Mouse (Mus musculus) heart, embryonic 11.5 days (tissue): ENCODE results near the gene Ryk. TPM values are rescaled to one million over a fixed set of nuclear protein-coding genes. Genes with fewer than 3 reads are reported as not detected.

ENCODE experiments used
- ATAC-seq: fragments of 200-750 bp; cut with Nextera tagmentation; replicated peaks from 2 replicates; pipeline ENCODE4 v1.8.0; 2017; ENCODE audit warnings: moderate library complexity; ENCODE audit not compliant: insufficient number of reproducible peaks, low FRiP score, low TSS enrichment
- H3K27ac ChIP-seq: fragments of 300-500 bp; sonication (generic); 2 replicates; pipeline ENCODE4 v1.5.1; 2014; ENCODE audit warnings: mild to moderate bottlenecking, low read depth, low read length
- H3K27me3 ChIP-seq: fragments of 300-500 bp; sonication (generic); 2 replicates; pipeline ENCODE4 v1.6.1; 2014; ENCODE audit warnings: mild to moderate bottlenecking, low read length, mixed read lengths; ENCODE audit not compliant: control insufficient read depth, insufficient read depth
- H3K36me3 ChIP-seq: fragments of 300-500 bp; sonication (generic); 2 replicates; pipeline ENCODE4 v1.6.1; 2014; ENCODE audit warnings: mild to moderate bottlenecking, low read length, moderate library complexity, mixed read lengths; ENCODE audit not compliant: control insufficient read depth, insufficient read depth
- H3K4me1 ChIP-seq: fragments of 300-500 bp; sonication (generic); 2 replicates; pipeline ENCODE4 v1.6.1; 2014; ENCODE audit warnings: low read length; ENCODE audit not compliant: control insufficient read depth, insufficient read depth
- H3K4me2 ChIP-seq: fragments of 300-500 bp; sonication (generic); 2 replicates; pipeline ENCODE4 v1.6.1; 2014; ENCODE audit warnings: mild to moderate bottlenecking, moderate library complexity
- H3K4me3 ChIP-seq: fragments of 300-500 bp; sonication (generic); 2 replicates; pipeline ENCODE4 v1.5.1; 2014; ENCODE audit warnings: low read depth, low read length
- H3K9ac ChIP-seq: fragments of 300-500 bp; sonication (generic); 2 replicates; pipeline ENCODE4 v1.6.1; 2014; ENCODE audit warnings: mild to moderate bottlenecking, low read depth, low read length, moderate library complexity
- H3K9me3 ChIP-seq: fragments of 300-500 bp; sonication (generic); replicated peaks from 2 replicates; pipeline ENCODE4 v1.6.1; 2016; ENCODE audit warnings: low read length; ENCODE audit not compliant: control insufficient read depth
- WGBS: fragments of 180-500 bp; shearing (Covaris S2); extraction: QIAGEN DNeasy Blood & Tissue Kit; methylation state at CpG from one replicate; pipeline ENCODE4 v1.1.7; 2014; ENCODE audit not compliant: insufficient replicate concordance; 5-methylcytosine and 5-hydroxymethylcytosine counted together
- polyA plus RNA-seq: library from polyadenylated mRNA; unstranded; fragments of >200 nt; fragmentation: Nextera tagmentation; extraction: Ambion mirVana; gene quantifications from 2 replicates; pipeline ENCODE4 v1.2.1, GENCODE M21; 2014

Gene Ryk
- polyA plus RNA-seq, 1 experiment from 2014 or later = 20.4 TPM

DNA sequence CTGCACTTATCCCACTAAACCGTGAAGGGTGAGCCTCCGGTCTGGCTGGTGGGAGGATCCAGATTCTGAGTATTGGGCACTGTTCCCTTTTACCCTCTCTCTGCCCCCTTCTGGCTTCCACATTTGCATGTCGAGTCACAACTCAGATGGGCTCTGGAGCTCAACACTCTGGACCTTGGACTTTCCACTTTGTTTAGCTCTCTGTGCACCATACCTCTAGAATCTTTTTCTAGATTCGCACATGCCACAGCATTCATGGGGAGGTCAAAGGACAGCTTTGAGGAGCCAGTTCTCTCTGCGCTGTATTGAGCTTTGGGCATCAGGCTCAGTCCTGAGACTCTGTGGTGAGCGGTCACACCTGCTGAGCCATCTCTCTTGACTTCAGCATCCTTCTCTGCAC lies 11.1 kb downstream of the Ryk start:
- Histone ChIP-seq H3K27ac (no peak overlapping the region), H3K4me2 (no peak overlapping the region), H3K27me3 (no peaks in the 10 kb centered on the region), H3K4me1 (peaks cover 64% of the 10 kb centered on the region), H3K4me3 (no peak overlapping the region), H3K9ac (no peak overlapping the region), H3K9me3 (no peaks in the 10 kb centered on the region), H3K36me3 (no peaks in the 10 kb centered on the region)
- no peak for ATAC-seq
- 82% methylated on average over 6 of the region's 6 CpGs for WGBS

DNA sequence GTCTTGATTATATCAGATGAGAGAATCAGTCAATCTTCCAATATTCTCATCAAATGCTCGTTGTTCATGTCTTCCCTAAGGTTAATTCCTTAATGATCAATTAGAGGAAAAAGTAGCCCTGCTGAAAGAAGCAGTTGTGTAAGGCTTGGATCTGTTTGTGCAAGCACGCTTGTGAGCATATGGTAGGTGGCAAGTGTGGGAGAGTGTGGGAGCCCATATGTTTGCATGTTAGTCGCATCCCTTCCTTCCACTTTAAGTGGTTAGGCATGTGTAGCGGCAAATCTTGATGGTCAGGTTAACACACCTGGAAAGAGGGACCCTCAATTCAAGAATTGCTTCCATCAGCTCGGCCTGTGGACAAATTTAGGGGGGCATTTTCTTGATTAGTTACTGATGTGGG lies 11.6 kb downstream of the Ryk start:
- Histone ChIP-seq H3K4me1 (peaks cover 59% of the 10 kb centered on the region), H3K36me3 (no peaks in the 10 kb centered on the region), H3K27me3 (no peaks in the 10 kb centered on the region), H3K9me3 (no peaks in the 10 kb centered on the region), H3K27ac (no peak overlapping the region), H3K4me2 (no peak overlapping the region), H3K4me3 (no peak overlapping the region), H3K9ac (no peak overlapping the region)
- WGBS = 84% methylated on average over 5 of the region's 5 CpGs
- no peak for ATAC-seq

DNA sequence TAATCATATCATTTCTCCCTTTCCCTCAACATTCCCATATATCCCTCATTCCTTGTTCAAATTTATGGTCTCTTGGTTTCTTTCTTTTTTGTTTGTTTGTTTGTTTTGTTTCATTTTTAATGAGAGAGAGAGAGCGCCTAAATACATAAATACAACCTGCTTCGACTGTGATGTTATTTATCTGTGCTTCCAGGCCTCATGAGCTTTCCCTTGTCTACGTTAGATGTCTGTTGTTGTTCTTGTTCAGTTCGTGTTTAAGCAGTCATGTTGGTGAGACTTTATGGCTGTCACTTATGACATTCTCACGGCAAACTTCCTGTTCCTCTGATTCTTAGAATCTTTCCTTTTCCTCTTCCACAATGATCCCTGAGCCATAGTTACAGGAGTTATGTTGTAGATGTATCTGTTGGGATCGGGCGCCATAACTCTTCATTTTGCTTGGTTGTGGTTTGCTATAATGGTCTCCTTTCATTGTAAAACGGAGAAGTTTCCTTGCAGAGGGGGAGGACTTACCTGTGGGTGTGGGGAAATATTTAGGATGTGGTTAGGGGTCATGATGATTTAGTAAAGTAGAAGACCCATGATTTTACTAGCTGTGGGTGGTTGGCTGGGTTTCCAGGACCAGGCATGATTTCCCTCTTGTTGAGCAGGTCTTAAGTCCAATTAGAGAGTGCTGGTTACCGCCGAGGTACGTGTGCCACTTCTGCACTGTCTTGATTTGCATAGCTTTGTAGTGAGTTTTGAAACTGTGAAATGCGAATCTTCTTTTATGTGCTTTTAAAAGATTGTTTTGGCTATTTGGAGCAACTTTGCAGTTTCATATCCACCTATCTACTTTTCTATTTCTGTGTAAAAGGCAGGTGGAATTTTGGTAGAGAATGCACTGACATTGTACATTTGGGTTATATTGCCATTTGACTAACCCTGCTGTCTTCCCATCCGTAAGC lies 17.6 kb downstream of the Ryk start:
- no peak overlapping the region for H3K4me3 ChIP-seq
- WGBS = 88% methylated on average over 13 of the region's 13 CpGs
- no peak overlapping the region for H3K27ac ChIP-seq

DNA sequence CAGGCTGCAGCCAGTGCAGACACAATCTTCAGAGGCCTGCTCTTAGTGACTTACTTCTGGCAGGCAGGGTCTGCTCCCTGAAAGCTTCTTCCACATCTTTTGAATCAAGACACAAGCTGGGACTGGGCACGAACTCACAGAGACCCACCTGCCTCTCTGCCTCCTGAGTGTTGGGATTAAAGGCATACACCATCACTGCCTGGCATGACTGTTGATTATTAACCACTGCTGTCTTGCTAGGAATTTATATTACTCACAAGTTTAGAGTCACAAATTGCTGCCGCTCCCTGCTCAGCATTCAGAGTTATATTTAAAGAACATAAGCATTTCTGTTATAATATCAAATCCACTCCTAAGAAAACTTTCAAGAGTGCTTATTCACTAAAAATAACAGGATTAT lies 23.1 kb downstream of the Ryk start:
- Histone ChIP-seq H3K4me3 (no peak overlapping the region), H3K4me1 (peaks cover 18% of the 10 kb centered on the region), H3K36me3 (no peaks in the 10 kb centered on the region), H3K9me3 (no peaks in the 10 kb centered on the region; the same call in 1 of the 2 replicates), H3K9ac (no peak overlapping the region), H3K4me2 (no peak overlapping the region), H3K27ac (no peak overlapping the region), H3K27me3 (no peaks in the 10 kb centered on the region)
- 97% methylated on average over 2 of the region's 2 CpGs for WGBS
- ATAC-seq = no peak

More for the DNA sequence above, 17.6 kb downstream of the Ryk start:
- Histone ChIP-seq H3K9me3 (no peaks in the 10 kb centered on the region), H3K4me1 (peaks cover 17% of the 10 kb centered on the region), H3K27me3 (no peaks in the 10 kb centered on the region), H3K36me3 (no peaks in the 10 kb centered on the region), H3K4me2 (no peak overlapping the region), H3K9ac (no peak overlapping the region)
- ATAC-seq = no peak

DNA sequence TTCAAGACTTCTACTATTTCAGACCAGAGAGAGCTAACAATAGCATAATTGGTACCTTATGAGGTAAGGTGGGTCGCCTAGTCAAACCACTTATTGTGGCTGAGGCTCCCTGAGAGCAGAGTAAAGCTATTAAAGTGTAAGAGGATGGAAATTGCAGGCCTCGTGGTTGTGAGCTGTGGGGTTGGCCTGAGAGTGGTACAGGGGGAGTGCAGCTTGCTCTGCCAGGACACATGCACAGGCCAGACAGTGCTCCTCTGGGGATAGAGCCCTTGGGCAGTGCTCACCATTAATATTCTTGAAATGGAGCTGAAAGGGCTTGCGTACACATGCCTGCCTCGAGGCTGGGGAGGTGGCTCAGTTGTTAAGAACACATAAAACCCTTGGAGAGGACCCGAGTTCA lies 23.6 kb downstream of the Ryk start:
- no peak for ATAC-seq
- no peaks in the 10 kb centered on the region; the same call in 1 of the 2 replicates for H3K9me3 ChIP-seq
- H3K36me3 ChIP-seq = no peaks in the 10 kb centered on the region
- no peak overlapping the region for H3K9ac ChIP-seq
- H3K4me3 ChIP-seq = no peak overlapping the region
- H3K27me3 ChIP-seq = no peaks in the 10 kb centered on the region
- no peak overlapping the region for H3K27ac ChIP-seq
- 94% methylated on average over 5 of the region's 5 CpGs for WGBS
- no peak overlapping the region for H3K4me2 ChIP-seq
- H3K4me1 ChIP-seq = peaks cover 19% of the 10 kb centered on the region

DNA sequence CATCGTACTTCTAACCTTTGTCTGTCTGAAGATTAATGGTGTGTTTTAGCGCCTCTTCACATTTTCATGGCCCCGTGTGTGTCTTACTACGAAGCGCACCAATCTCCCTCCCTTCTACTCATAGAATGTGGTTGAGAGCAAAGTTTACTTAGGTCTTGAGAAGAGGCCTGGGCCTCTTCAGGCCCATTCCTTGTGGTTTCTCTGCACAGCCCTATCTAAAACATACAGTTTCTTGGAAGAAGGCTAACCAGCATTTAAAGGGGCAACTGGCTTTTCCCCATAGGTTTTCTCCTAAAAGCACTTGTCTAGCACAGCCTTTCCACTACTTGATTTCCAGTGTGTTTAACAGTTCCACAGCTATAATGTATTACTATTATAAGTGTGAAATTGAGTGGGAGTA lies 24.7 kb downstream of the Ryk start:
- H3K4me1 ChIP-seq = peaks cover 29% of the 10 kb centered on the region

DNA sequence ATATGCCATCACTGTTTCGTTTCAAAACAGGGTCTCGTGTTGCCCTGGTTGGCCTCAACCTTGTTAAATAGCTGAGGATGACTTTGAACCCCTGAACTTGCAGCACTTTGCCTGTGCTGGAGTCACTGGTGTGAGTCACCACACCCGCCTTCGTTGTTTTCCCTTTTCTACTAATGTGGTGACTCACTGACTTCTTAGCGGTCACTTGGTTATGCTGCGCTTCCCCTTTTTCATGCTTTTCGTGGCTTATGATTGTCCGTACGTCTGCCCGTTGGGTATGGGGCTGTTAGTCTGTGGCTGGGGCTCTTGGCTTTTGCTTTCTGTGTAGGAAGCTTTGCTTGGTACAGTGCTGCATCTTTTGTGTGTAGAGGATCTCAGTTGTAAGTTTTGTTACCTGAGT lies 25.2 kb downstream of the Ryk start:
- H3K9me3 ChIP-seq = no peaks in the 10 kb centered on the region; the same call in 1 of the 2 replicates

More for the DNA sequence above, 24.7 kb downstream of the Ryk start:
- H3K27me3 ChIP-seq = no peaks in the 10 kb centered on the region
- no peak overlapping the region for H3K4me3 ChIP-seq
- 95% methylated on average over 5 of the region's 5 CpGs for WGBS
- H3K9me3 ChIP-seq = no peaks in the 10 kb centered on the region; the same call in 1 of the 2 replicates
- H3K4me2 ChIP-seq = no peak overlapping the region
- ATAC-seq = no peak
- H3K36me3 ChIP-seq = no peaks in the 10 kb centered on the region
- H3K9ac ChIP-seq = no peak overlapping the region
- H3K27ac ChIP-seq = no peak overlapping the region

DNA sequence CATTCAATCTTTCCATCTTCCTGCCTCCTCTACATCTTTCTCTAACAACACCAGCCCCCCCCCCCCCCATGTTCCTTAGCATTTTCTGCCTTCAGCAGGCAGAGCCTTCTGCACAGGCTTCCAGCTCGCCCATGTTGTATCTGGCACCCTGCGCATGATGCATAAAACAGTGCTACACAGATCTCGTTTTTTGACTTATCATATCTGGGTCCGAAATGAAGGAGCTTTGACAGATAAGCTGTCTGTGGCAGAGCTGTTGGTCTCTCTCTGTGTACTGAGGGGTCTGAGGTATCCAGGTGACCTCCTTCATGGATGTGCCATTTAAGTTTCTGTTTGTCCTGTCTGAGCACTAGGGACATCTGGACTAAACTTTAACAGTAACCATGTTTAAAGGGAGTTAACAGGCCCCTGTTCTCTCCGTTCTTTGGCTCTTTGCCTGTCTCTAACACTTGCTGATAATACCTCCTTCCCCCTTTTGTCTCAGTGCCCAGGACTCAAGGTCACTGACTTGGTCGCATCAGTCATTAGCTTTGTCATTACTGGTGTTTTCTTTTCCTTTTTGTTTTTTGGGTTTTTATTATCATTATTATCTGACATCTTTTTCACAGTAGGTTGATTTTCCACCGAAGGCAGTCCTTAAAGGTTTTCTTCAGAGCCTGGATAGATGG lies 26.2 kb downstream of the Ryk start:
- Histone ChIP-seq H3K4me1 (peaks cover 44% of the 10 kb centered on the region), H3K9ac (no peak overlapping the region), H3K36me3 (peaks cover 3% of the 10 kb centered on the region; the same call in 1 of the 2 replicates), H3K4me3 (no peak overlapping the region), H3K27ac (peak overlapping the region; percentile 35; the same call in 1 of the 2 replicates), H3K9me3 (no peaks in the 10 kb centered on the region; the same call in 1 of the 2 replicates), H3K27me3 (no peaks in the 10 kb centered on the region), H3K4me2 (no peak overlapping the region)
- ATAC-seq = no peak
- WGBS = 40% methylated on average over 7 of the region's 7 CpGs

More for the DNA sequence above, 25.2 kb downstream of the Ryk start:
- no peak for ATAC-seq
- Histone ChIP-seq H3K36me3 (peaks cover under 1% of the 10 kb centered on the region; the same call in 1 of the 2 replicates), H3K27me3 (no peaks in the 10 kb centered on the region), H3K4me3 (no peak overlapping the region), H3K9ac (no peak overlapping the region), H3K4me2 (no peak overlapping the region), H3K27ac (no peak overlapping the region), H3K4me1 (peaks cover 34% of the 10 kb centered on the region)
- WGBS = 94% methylated on average over 10 of the region's 10 CpGs
